Mouse (Mus musculus) lung, postnatal 36 days (tissue): ENCODE measurements around the gene BC049715.

Experiments
- DNase-seq: peaks from one replicate; pipeline ENCODE4 v3.0.0; 2022; ENCODE audit warnings: mixed read lengths

BC049715 gene

GRCm38 (mm10) chr6:136809077-136809476, 18.3 kb upstream of the BC049715 start:
- DNase-seq: peak; percentile 93

- DNase-seq: no peak
Measured at GRCm38 (mm10) chr6:136809673-136810072, 17.8 kb upstream of the BC049715 start.

GRCm38 (mm10) chr6:136811196-136811595, 16.2 kb upstream of the BC049715 start:
- no peak for DNase-seq

GRCm38 (mm10) chr6:136813117-136813516, 14.3 kb upstream of the BC049715 start:
- peak; percentile 58 for DNase-seq

- no peak for DNase-seq
Measured at GRCm38 (mm10) chr6:136815381-136815780, 12.0 kb upstream of the BC049715 start.

- DNase-seq: no peak
Measured at GRCm38 (mm10) chr6:136816826-136817225, 10.6 kb upstream of the BC049715 start.

- DNase-seq: no peak
Measured at GRCm38 (mm10) chr6:136817549-136817948, 9.9 kb upstream of the BC049715 start.

GRCm38 (mm10) chr6:136820381-136820780, 7.0 kb upstream of the BC049715 start:
- DNase-seq: no peak

- DNase-seq: no peak
Measured at GRCm38 (mm10) chr6:136821086-136821485, 6.3 kb upstream of the BC049715 start.

- no peak for DNase-seq
Measured at GRCm38 (mm10) chr6:136824987-136825386, 2.4 kb upstream of the BC049715 start.

GRCm38 (mm10) chr6:136827116-136827515, 310 bp upstream of the BC049715 start:
- DNase-seq: no peak

GRCm38 (mm10) chr6:136827881-136828561, 595 bp downstream of the BC049715 start, which contains the start of gene Wbp11:
Gene Wbp11, minus strand, starts transcription at chr6:136828233.
- DNase-seq: peak; percentile 98

GRCm38 (mm10) chr6:136828681-136829080, 1.3 kb downstream of the BC049715 start:
- DNase-seq: no peak

- DNase-seq: peak; percentile 22
Measured at GRCm38 (mm10) chr6:136831712-136832111, 4.3 kb downstream of the BC049715 start.

- DNase-seq: no peak
Measured at GRCm38 (mm10) chr6:136835352-136835751, 7.9 kb downstream of the BC049715 start, which contains the start of gene Smco3. Gene Smco3, minus strand, starts transcription at chr6:136835452.

GRCm38 (mm10) chr6:136837323-136837722, 9.9 kb downstream of the BC049715 start:
- no peak for DNase-seq

- DNase-seq: no peak
Measured at GRCm38 (mm10) chr6:136844903-136845302, 17.5 kb downstream of the BC049715 start.

- DNase-seq: no peak
Measured at GRCm38 (mm10) chr6:136845706-136846480, 18.5 kb downstream of the BC049715 start.

- DNase-seq: no peak
Measured at GRCm38 (mm10) chr6:136847267-136847666, 19.8 kb downstream of the BC049715 start.

GRCm38 (mm10) chr6:136847790-136848189, 20.4 kb downstream of the BC049715 start:
- DNase-seq: peak; percentile 77

GRCm38 (mm10) chr6:136848399-136848798, 21.0 kb downstream of the BC049715 start:
- DNase-seq: no peak

- DNase-seq: no peak
Measured at GRCm38 (mm10) chr6:136848971-136849370, 21.5 kb downstream of the BC049715 start.

GRCm38 (mm10) chr6:136850267-136850666, 22.8 kb downstream of the BC049715 start:
- no peak for DNase-seq

GRCm38 (mm10) chr6:136852348-136852747, 24.9 kb downstream of the BC049715 start:
- no peak for DNase-seq
